Mouse (Mus musculus) left cerebral cortex, postnatal 10 days (tissue): ENCODE results near the gene Slc2a10. TPM values are rescaled to one million over a fixed set of nuclear protein-coding genes. Genes with fewer than 3 reads are reported as not detected.
"Not testable (repeated sequence)": the region's sequence is repeated elsewhere in the genome, so short reads cannot be mapped to it uniquely, and the experiment has no call there.

Experiments
- DNase-seq, 2 experiments: peaks; one replicate each; pipeline ENCODE4 v3.0.0; 2021 to 2022; ENCODE audit warnings: low spot score in 2 of 2, mixed read lengths in 1 of 2; ENCODE audit errors: extremely low spot score in 1 of 2
- intact Hi-C: fragments of 180-260 bp; cut with DNase I; formaldehyde crosslinking; loops from one replicate; pipeline ENCODE4 v1.15.1; 2025
- total RNA-seq, 2 experiments: library from RNA; stranded (reverse); gene quantifications; 2 replicates each; pipeline ENCODE4 v1.2.3; 2021

Gene Slc2a10
- total RNA-seq, 2 experiments from 2014 or later: 1.6 to 1.9 TPM

- no peak for DNase-seq
- intact Hi-C loops: no loop called here
Measured at GRCm38 (mm10) chr2:165494495-165494894, 9.1 kb upstream of the Slc2a10 start.

DNA sequence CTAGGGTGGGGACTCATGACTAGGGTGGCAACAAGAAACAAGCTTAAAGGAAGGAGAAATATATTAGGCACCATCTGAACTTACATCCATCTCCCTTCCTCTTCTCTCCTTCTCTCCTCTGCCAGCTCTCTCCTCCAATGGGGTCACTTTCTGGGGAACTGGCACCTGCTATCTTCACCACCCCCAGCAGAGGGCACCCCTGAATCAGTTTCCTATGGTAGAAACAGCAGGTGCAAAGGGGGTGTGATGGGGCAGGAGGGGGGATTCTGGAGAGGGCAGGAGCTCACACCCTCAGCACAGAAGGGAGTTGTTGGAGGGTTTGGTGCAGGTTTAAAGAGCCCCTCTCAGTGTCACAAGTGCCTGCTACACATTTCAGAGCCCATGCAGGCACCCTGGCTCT is 7.3 kb upstream of the Slc2a10 start:
- intact Hi-C loops: no loop called here
- peak in 1 of 2 experiments; percentile 75 for DNase-seq

- no peak for DNase-seq
- intact Hi-C loops: no loop called here
Measured at GRCm38 (mm10) chr2:165497706-165498275, 5.8 kb upstream of the Slc2a10 start.

DNA sequence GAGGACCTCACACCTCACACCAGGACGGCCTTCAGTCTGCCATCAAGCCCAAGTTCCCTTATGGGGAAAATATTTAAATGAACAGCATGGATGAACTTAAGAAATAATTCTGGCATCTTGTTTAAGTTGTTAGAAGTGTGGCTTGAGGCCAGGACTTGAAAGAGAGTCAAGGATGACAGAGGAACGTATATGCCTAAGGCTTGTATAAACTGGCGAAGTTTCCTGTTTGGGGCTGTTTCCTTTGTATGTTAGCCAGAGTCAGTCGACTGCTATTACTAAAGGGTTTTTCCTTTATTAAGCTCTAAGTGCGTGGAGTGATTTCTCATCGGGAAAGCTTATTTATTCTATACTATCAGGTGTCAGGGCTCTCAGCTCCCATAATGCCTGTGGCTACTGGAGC is 4.8 kb upstream of the Slc2a10 start:
- intact Hi-C loops: no loop called here
- DNase-seq: no peak

DNA sequence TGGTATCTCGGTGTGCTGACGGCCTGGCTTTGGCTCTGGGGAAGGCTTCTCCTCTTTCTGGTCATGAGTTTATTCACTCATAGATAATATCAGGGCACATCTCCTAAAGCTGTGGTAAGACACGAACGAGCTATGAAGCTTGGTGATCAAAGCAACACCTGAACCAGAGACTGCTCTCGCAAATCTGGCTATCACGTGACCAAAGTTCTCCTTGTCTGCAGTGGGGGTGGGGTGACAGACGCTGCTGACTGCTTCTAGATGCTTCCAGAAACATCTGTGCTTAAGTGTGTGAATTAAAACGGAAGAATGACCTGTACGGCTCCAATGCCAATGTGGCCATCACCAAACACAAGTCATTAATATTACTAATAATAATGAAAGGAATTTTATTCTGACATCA is 6.1 kb downstream of the Slc2a10 start:
- intact Hi-C loops: no loop called here
- DNase-seq: no peak

- intact Hi-C loops: no loop called here
- no peak for DNase-seq
Measured at GRCm38 (mm10) chr2:165510466-165510865, 6.9 kb downstream of the Slc2a10 start.

- intact Hi-C loops, DNase-seq: not testable (repeated sequence)
Measured at GRCm38 (mm10) chr2:165510914-165511458, 7.4 kb downstream of the Slc2a10 start.

DNA sequence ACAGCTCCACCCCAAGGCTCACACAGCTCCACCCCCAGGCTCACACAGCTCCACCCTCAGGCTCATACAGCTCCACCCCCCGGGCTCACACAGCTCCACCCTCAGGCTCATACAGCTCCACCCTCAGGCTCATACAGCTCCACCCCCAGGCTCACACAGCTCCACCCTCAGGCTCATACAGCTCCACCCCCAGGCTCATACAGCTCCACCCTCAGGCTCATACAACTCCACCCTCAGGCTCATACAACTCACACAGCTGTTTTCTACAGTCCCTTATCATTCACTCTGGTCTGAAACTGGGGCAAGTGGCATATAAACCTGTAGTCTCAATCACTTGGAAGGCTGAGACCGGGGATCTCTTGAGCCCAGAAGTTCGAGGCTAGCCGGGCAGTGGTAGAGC is 7.9 kb downstream of the Slc2a10 start:
- DNase-seq, intact Hi-C loops: not testable (repeated sequence)

DNA sequence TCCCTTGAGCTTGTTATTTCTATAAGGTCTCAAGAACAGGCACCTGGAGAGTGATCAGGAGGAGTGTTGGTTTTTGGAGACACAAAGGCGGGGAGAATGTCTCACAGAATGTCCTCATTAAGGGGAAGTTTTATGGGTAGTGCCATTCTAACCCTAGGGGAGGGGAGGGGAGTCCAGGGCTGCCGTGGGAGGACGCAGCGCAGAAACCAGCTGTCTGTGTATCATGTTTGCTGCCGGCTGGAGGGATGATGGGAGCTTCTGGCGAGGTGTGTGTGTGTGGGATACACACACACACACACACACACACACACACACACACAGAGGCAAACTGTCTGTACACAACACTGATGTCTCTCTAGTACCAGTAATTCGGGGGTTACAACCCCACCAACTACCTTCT is 8.8 kb downstream of the Slc2a10 start:
- intact Hi-C loops: no loop called here
- DNase-seq: no peak

- intact Hi-C loops: no loop called here
- peak in 1 of 2 experiments; percentile 61 for DNase-seq
Measured at GRCm38 (mm10) chr2:165512870-165513600, 9.4 kb downstream of the Slc2a10 start.

- DNase-seq: no peak
- intact Hi-C loops: no loop called here
Measured at GRCm38 (mm10) chr2:165515178-165515728, 11.7 kb downstream of the Slc2a10 start.

DNA sequence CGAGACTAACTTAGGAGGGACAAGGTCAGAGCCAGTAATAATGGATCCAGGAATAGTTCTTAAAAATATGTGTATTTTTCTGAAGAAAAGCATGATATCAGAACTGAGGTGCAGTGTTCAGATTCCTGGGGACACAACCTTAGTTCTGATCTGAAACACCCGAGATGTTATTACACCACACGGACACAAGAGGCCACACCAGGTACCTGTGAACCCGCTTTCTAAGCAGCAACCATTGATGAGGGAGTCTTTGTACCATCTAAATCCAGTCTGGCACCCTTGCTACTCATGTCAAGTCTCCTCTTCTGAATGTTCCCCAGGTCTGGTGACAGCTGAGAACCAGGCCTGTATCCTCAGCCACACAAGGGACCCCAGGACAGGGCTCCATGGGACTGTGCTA is 22.0 kb downstream of the Slc2a10 start:
- no peak for DNase-seq
- intact Hi-C loops: loop anchor here (5.0 to 10.0 kb wide), 3 partner anchors 222 to 519 kb away; no protein-coding TSS in a partner anchor

GRCm38 (mm10) chr2:165529106-165529505 is 25.5 kb downstream of the Slc2a10 start:
- intact Hi-C loops: loop anchor here (5.0 to 10.0 kb wide), 3 partner anchors 218 to 516 kb away; no protein-coding TSS in a partner anchor

DNA sequence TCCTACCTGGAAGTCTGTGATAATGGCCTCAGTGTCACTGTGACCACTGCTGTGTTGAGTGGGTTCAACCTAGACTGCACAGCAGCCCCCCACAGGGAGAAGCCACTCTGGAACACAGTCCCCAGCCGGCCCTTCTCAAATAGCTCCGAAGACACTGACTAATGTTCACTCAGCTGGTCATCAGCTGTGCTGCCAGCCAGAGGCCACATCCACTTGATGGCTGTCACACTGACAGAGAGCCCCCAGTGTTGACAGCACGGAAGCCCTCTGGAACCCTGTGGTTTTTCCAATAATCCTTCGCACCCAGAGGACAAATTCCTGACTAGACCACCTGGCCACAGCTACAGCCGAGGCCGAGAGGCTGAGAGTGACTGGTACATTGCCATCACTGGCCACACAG is 30.2 kb downstream of the Slc2a10 start:
- no peak for DNase-seq
- intact Hi-C loops: loop anchor here (5.0 kb wide), 1 partner anchor 384 kb away; no protein-coding TSS in a partner anchor

More at GRCm38 (mm10) chr2:165529106-165529505, 25.5 kb downstream of the Slc2a10 start:
- peak; percentile 59 to 68 for DNase-seq

- DNase-seq: no peak
- intact Hi-C loops: no loop called here
Measured at GRCm38 (mm10) chr2:165540975-165541374, 37.4 kb downstream of the Slc2a10 start.

DNA sequence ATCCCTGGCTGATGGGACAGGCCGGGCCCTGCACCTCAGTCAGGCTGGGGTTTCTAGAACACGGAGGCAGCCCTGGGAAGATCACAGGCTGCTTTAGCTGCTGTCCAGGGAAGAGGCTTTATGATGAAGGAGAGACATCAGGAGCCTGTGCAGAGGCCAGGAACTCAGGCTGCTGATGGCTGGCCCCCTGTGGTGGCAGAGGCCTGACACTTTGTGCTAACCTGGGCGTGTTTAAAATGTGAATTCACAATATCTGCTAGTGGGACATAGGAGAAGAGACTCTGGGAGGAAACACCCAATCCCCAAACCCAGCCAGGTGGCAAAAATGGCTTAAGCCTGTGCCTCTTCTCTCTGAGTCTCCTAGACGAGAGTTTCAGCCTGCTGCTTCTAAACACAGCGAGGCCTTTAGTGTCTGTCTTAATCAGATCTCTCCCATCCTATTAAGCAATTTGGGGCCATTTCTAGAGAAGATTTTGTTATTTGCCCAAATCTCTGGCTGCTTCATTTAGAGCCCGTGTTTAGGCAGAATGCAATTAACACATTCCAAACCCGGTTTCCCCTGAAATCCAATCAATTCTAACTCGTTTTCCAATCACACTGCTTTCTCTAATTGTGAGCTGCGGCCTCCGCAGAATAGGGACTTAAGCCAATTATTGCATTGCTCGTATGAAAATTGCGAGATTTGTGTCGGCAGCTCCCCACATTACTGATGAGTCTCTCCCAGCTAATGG is 39.5 kb downstream of the Slc2a10 start:
- DNase-seq: no peak
- intact Hi-C loops: no loop called here

DNA sequence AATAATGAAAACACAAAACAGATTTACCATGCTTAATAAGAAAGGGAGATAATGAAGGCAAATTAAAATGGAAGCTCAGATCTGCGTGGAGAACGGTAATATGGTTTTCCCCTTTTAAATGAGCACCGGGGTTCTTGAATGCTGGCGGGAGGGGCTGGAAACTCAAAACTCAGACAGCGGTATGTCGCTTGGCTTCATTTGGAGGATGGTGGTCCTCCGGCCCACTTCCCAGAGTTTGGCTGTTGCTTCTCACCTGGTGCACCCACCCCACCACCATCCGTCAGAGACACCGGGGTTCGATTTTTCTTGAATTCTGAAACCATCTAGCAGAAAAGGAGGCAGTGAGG is 40.1 kb downstream of the Slc2a10 start:
- intact Hi-C loops: no loop called here

DNA sequence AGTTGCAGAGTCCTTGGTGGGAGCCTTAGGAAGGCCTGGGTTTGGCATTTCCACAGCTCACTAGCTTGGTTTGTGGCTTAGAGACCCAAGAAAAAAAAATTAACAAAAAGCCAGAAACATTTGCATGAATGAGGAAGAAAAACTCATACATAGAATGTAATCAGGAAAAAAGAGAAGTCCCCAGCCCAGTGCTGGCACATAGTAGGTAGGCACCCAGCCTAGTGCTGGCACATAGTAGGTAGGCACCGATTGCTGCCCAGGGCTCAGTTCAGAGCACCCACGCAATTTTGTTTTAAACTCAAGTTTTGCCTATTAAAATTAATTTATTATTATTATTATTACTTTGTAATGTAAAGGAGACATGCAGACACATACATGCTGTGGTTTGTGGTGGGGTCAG is 42.1 kb downstream of the Slc2a10 start:
- intact Hi-C loops: no loop called here

More for the DNA sequence above, 40.1 kb downstream of the Slc2a10 start:
- DNase-seq: no peak

DNA sequence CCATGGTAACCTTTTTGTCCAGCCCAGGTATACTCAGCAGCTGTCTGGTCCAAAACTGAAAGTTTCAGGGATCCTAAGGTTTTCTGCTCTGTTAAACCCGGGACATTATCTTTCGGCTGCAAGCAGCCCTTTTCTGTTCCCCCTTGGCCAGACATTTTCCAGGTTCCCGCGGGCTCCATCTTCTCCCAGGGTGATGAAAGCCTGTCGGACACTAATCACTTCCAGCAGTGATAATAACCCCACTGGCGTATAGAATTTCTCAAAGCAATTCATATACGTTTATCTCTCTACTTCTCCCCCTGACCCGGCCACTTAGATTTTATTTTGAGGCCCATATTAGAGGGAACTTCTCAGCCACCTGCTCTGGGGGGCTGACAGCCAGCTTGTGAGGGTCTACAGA is 42.8 kb downstream of the Slc2a10 start:
- intact Hi-C loops: no loop called here
- DNase-seq: no peak

More for the DNA sequence above, 42.1 kb downstream of the Slc2a10 start:
- DNase-seq: no peak
